15 mouse cellular contexts compared by ENCODE assay signal in genomic region chr9:109041351-109041750, GRCm38 (mm10). TPM values are rescaled to one million over a fixed set of nuclear protein-coding genes. Genes with fewer than 3 reads are reported as not detected.
A peak's percentile ranks its signal among the peaks of the same experiment; 100 is the strongest.
DNase-seq lines count a peak whose midpoint lies in the region; ATAC-seq and TF ChIP-seq lines count a peak whose summit lies in the region.
"Had no signal": no experiment of that assay in that cellular context is flagged by ENCODE, and none has a peak within 500 bp of the region (broad histone marks: within the 10 kb centered on the region; RNA-seq: fewer than 3 reads in every experiment).

No protein-coding gene starts in this region.

- H3K4me2 ChIP-seq in embryonic facial prominence, embryonic 12.5 days (replicated peaks), result peak overlapping the region; percentile 1; the same call in 1 of the 2 replicates
- H3K4me2 ChIP-seq in kidney, embryonic 15.5 days, result no peak overlapping the region
- H3K4me2 ChIP-seq in stomach, postnatal 0 days (replicated peaks; ENCODE audit: low read depth), result peak overlapping the region; percentile 73; the same call in 1 of the 2 replicates
- H3K4me2 ChIP-seq: neural tube, embryonic 13.5 days had no signal

- TF ChIP-seq EP300 in stomach, postnatal 0 days (optimal IDR thresholded peaks at IDR 0.05), result no peak

- ATAC-seq in embryonic facial prominence, embryonic 12.5 days (ENCODE audit: insufficient number of reproducible peaks, insufficient read depth, low FRiP score, low TSS enrichment), result no peak
- no peak for ATAC-seq in kidney, embryonic 15.5 days (replicated peaks; ENCODE audit: low FRiP score)
- no peak for ATAC-seq in megakaryocyte, adult 5-6 weeks (ENCODE audit: poor library complexity, severe bottlenecking)
- no peak for ATAC-seq in stomach, postnatal 0 days (ENCODE audit: low FRiP score, low TSS enrichment)
- ATAC-seq: forebrain, embryonic 16.5 days had no signal

- no peak overlapping the region for H3K27ac ChIP-seq in embryonic facial prominence, embryonic 12.5 days
- no peak overlapping the region for H3K27ac ChIP-seq in embryonic facial prominence, embryonic 10.5 days (replicated peaks)
- H3K27ac ChIP-seq in kidney, adult 2 months (ENCODE audit: insufficient read depth, low read depth, low read length), result 0 out of 2 replicates have a peak overlapping the region, but pooled peaks have one; percentile 85
- H3K27ac ChIP-seq in kidney, embryonic 15.5 days, result no peak overlapping the region
- H3K27ac ChIP-seq in stomach, postnatal 0 days (replicated peaks), result peak overlapping the region; percentile 69; the same call in 1 of the 2 replicates
- H3K27ac ChIP-seq: liver, embryonic 14.5 days; neural tube, embryonic 13.5 days had no signal

- no peak overlapping the region for H3K4me3 ChIP-seq in embryonic facial prominence, embryonic 12.5 days
- no peak overlapping the region for H3K4me3 ChIP-seq in embryonic facial prominence, embryonic 10.5 days
- H3K4me3 ChIP-seq in kidney, adult 2 months (ENCODE audit: insufficient read depth, low read depth, low read length), result no peak overlapping the region
- H3K4me3 ChIP-seq in kidney, embryonic 15.5 days (replicated peaks), result no peak overlapping the region
- peak overlapping the region; percentile 47 for H3K4me3 ChIP-seq in megakaryocyte, embryonic 14.5 days (replicated peaks)
- no peak overlapping the region for H3K4me3 ChIP-seq in stomach, postnatal 0 days (ENCODE audit: low read depth, low read length)
- H3K4me3 ChIP-seq: neural tube, embryonic 13.5 days had no signal

- 77% methylated on average over 7 of the region's 7 CpGs for WGBS in embryonic facial prominence, embryonic 12.5 days
- WGBS in embryonic facial prominence, embryonic 10.5 days, result 84% methylated on average over 7 of the region's 7 CpGs
- 51% methylated on average over 7 of the region's 7 CpGs for WGBS in kidney, adult 2 months
- 75% methylated on average over 7 of the region's 7 CpGs for WGBS in kidney, embryonic 15.5 days
- WGBS in stomach, postnatal 0 days, result 53% methylated on average over 7 of the region's 7 CpGs

- H3K4me1 ChIP-seq in embryonic facial prominence, embryonic 12.5 days, result peaks cover 24% of the 10 kb centered on the region
- H3K4me1 ChIP-seq in embryonic facial prominence, embryonic 10.5 days, result peaks cover 38% of the 10 kb centered on the region
- peaks cover 15% of the 10 kb centered on the region for H3K4me1 ChIP-seq in kidney, adult 2 months (ENCODE audit: control insufficient read depth, insufficient read depth, low read length)
- H3K4me1 ChIP-seq in kidney, embryonic 15.5 days, result peaks cover 34% of the 10 kb centered on the region
- H3K4me1 ChIP-seq in megakaryocyte, embryonic 14.5 days, result peaks cover 42% of the 10 kb centered on the region
- H3K4me1 ChIP-seq in stomach, postnatal 0 days (replicated peaks; ENCODE audit: control insufficient read depth, insufficient read depth), result no peaks in the 10 kb centered on the region

- no peak for TF ChIP-seq POLR2A in kidney, adult 2 months (IDR thresholded peaks at IDR 0.05; ENCODE audit: low read depth, low read length)

- no peak for DNase-seq in embryonic facial prominence, embryonic 10.5 days (ENCODE audit: low spot score)
- DNase-seq in kidney, adult 2 months, result no peak
- DNase-seq in stomach, postnatal 0 days (ENCODE audit: low spot score), result no peak
- DNase-seq in right cerebral cortex, postnatal 36 days (ENCODE audit: low spot score in 2 of 2), result no peak
- DNase-seq: adrenal gland, postnatal 25 days; embryo, embryonic 11 days; layer of hippocampus, postnatal 36 days; left cerebral cortex, postnatal 4 days had no signal

- H3K36me3 ChIP-seq in embryonic facial prominence, embryonic 12.5 days, result no peaks in the 10 kb centered on the region
- peaks cover under 1% of the 10 kb centered on the region; the same call in 1 of the 2 replicates for H3K36me3 ChIP-seq in embryonic facial prominence, embryonic 10.5 days (replicated peaks)
- H3K36me3 ChIP-seq in kidney, adult 2 months (ENCODE audit: control insufficient read depth, insufficient read depth, low read length), result no peaks in the 10 kb centered on the region
- H3K36me3 ChIP-seq in kidney, embryonic 15.5 days, result 0 out of 2 replicates have a peak, but pooled peaks cover 4% of the 10 kb centered on the region
- H3K36me3 ChIP-seq in megakaryocyte, embryonic 14.5 days (replicated peaks; ENCODE audit: low read length), result peaks cover 17% of the 10 kb centered on the region
- H3K36me3 ChIP-seq in stomach, postnatal 0 days (ENCODE audit: control insufficient read depth, insufficient read depth, low read length), result no peaks in the 10 kb centered on the region
- H3K36me3 ChIP-seq: neural tube, embryonic 13.5 days had no signal

- no peak overlapping the region for H3K9ac ChIP-seq in embryonic facial prominence, embryonic 12.5 days
- no peak overlapping the region for H3K9ac ChIP-seq in kidney, embryonic 15.5 days
- H3K9ac ChIP-seq in stomach, postnatal 0 days (ENCODE audit: low read length), result peak overlapping the region; percentile 31; the same call in 1 of the 2 replicates
- H3K9ac ChIP-seq: liver, embryonic 14.5 days; neural tube, embryonic 13.5 days had no signal

- no peaks in the 10 kb centered on the region for H3K27me3 ChIP-seq in embryonic facial prominence, embryonic 12.5 days
- peaks cover 6% of the 10 kb centered on the region; the same call in 1 of the 2 replicates for H3K27me3 ChIP-seq in embryonic facial prominence, embryonic 10.5 days (replicated peaks; ENCODE audit: low read depth, poor library complexity, severe bottlenecking)
- H3K27me3 ChIP-seq in kidney, adult 2 months (replicated peaks; ENCODE audit: control insufficient read depth, insufficient read depth, low read length), result no peaks in the 10 kb centered on the region
- no peaks in the 10 kb centered on the region for H3K27me3 ChIP-seq in kidney, embryonic 15.5 days
- peaks cover 3% of the 10 kb centered on the region for H3K27me3 ChIP-seq in megakaryocyte, embryonic 14.5 days (replicated peaks)
- no peaks in the 10 kb centered on the region for H3K27me3 ChIP-seq in stomach, postnatal 0 days (ENCODE audit: control insufficient read depth, insufficient read depth, low read length)

- TF ChIP-seq CTCF in kidney, adult 2 months (conservative IDR thresholded peaks at IDR 0.05; ENCODE audit: insufficient read depth, insufficient read length, low read depth, low read length), result no peak
- no peak for TF ChIP-seq CTCF in stomach, postnatal 0 days (IDR thresholded peaks at IDR 0.05; ENCODE audit: low read depth)

- H3K9me3 ChIP-seq in embryonic facial prominence, embryonic 12.5 days, result no peaks in the 10 kb centered on the region
- no peaks in the 10 kb centered on the region for H3K9me3 ChIP-seq in embryonic facial prominence, embryonic 10.5 days
- no peaks in the 10 kb centered on the region for H3K9me3 ChIP-seq in kidney, embryonic 15.5 days (replicated peaks)
- no peaks in the 10 kb centered on the region for H3K9me3 ChIP-seq in megakaryocyte, embryonic 14.5 days
- no peaks in the 10 kb centered on the region for H3K9me3 ChIP-seq in stomach, postnatal 0 days (ENCODE audit: control insufficient read depth, low read length)
- H3K9me3 ChIP-seq: neural tube, embryonic 13.5 days had no signal

RNA-seq across cellular contexts. Expression of gene Shisa5, which starts 3.0 kb away (rescaled TPM):
- polyA plus RNA-seq in embryonic facial prominence, embryonic 12.5 days (2016; fragmentation: Nextera tagmentation; extraction: Ambion mirVana), result 58.6 and 60.4 TPM in 2 replicates
- 38.4 and 42.0 TPM in 2 replicates for polyA plus RNA-seq in embryonic facial prominence, embryonic 10.5 days (2016; fragmentation: Nextera tagmentation; extraction: Ambion mirVana)
- polyA plus RNA-seq in kidney, adult 2 months (2012; rRNA removed), result 467 and 688 TPM in 2 replicates
- 81.7 and 95.6 TPM in 2 replicates for polyA plus RNA-seq in kidney, embryonic 15.5 days (2015; fragmentation: Nextera tagmentation; extraction: Ambion mirVana)
- polyA plus RNA-seq in megakaryocyte, embryonic 14.5 days (2012; ENCODE audit: insufficient read depth, low replicate concordance), result 375 and 575 TPM in 2 replicates
- 119 and 176 TPM in 2 replicates for total RNA-seq in megakaryocyte, adult 5-6 weeks (2015)
- 453 and 632 TPM in 2 replicates for total RNA-seq in megakaryocyte, adult 5-6 weeks (2017)
- polyA plus RNA-seq in stomach, postnatal 0 days (2015; fragmentation: Nextera tagmentation; extraction: Ambion mirVana), result 168 and 181 TPM in 2 replicates

RNA-seq across cellular contexts. Expression of gene Trex1, which starts 18.2 kb away (rescaled TPM):
- 10.3 and 13.1 TPM in 2 replicates for polyA plus RNA-seq in embryonic facial prominence, embryonic 12.5 days (2016; fragmentation: Nextera tagmentation; extraction: Ambion mirVana)
- 8.4 and 10.3 TPM in 2 replicates for polyA plus RNA-seq in embryonic facial prominence, embryonic 10.5 days (2016; fragmentation: Nextera tagmentation; extraction: Ambion mirVana)
- 45.2 and 46.7 TPM in 2 replicates for polyA plus RNA-seq in kidney, adult 2 months (2012; rRNA removed)
- 11.1 and 13.8 TPM in 2 replicates for polyA plus RNA-seq in kidney, embryonic 15.5 days (2015; fragmentation: Nextera tagmentation; extraction: Ambion mirVana)
- 25.2 and 49.1 TPM in 2 replicates for polyA plus RNA-seq in megakaryocyte, embryonic 14.5 days (2012; ENCODE audit: insufficient read depth, low replicate concordance)
- 119 and 124 TPM in 2 replicates for total RNA-seq in megakaryocyte, adult 5-6 weeks (2015)
- total RNA-seq in megakaryocyte, adult 5-6 weeks (2017), result 68.7 and 87.5 TPM in 2 replicates
- polyA plus RNA-seq in stomach, postnatal 0 days (2015; fragmentation: Nextera tagmentation; extraction: Ambion mirVana), result 13.3 and 15.8 TPM in 2 replicates

RNA-seq across cellular contexts. Expression of gene Atrip, which starts 32.6 kb away (rescaled TPM):
- polyA plus RNA-seq in embryonic facial prominence, embryonic 12.5 days (2016; fragmentation: Nextera tagmentation; extraction: Ambion mirVana), result 31.5 and 34.9 TPM in 2 replicates
- polyA plus RNA-seq in embryonic facial prominence, embryonic 10.5 days (2016; fragmentation: Nextera tagmentation; extraction: Ambion mirVana), result 35.9 and 36.7 TPM in 2 replicates
- 20.2 and 20.9 TPM in 2 replicates for polyA plus RNA-seq in kidney, adult 2 months (2012; rRNA removed)
- 26.3 and 27.0 TPM in 2 replicates for polyA plus RNA-seq in kidney, embryonic 15.5 days (2015; fragmentation: Nextera tagmentation; extraction: Ambion mirVana)
- 2.2 and 2.8 TPM in 2 replicates for polyA plus RNA-seq in megakaryocyte, embryonic 14.5 days (2012; ENCODE audit: insufficient read depth, low replicate concordance)
- total RNA-seq in megakaryocyte, adult 5-6 weeks (2015), result 7.2 and 9.5 TPM in 2 replicates
- total RNA-seq in megakaryocyte, adult 5-6 weeks (2017), result 9.7 and 10.2 TPM in 2 replicates
- 10.8 and 11.3 TPM in 2 replicates for polyA plus RNA-seq in stomach, postnatal 0 days (2015; fragmentation: Nextera tagmentation; extraction: Ambion mirVana)

RNA-seq across cellular contexts. Expression of gene Ccdc51, which starts 40.9 kb away (rescaled TPM):
- 13.9 and 15.0 TPM in 2 replicates for polyA plus RNA-seq in embryonic facial prominence, embryonic 12.5 days (2016; fragmentation: Nextera tagmentation; extraction: Ambion mirVana)
- 11.8 and 13.3 TPM in 2 replicates for polyA plus RNA-seq in embryonic facial prominence, embryonic 10.5 days (2016; fragmentation: Nextera tagmentation; extraction: Ambion mirVana)
- 11.4 and 11.7 TPM in 2 replicates for polyA plus RNA-seq in kidney, adult 2 months (2012; rRNA removed)
- 12.9 and 13.6 TPM in 2 replicates for polyA plus RNA-seq in kidney, embryonic 15.5 days (2015; fragmentation: Nextera tagmentation; extraction: Ambion mirVana)
- 3.8 TPM in 1 of 2 replicates, not detected in the other for polyA plus RNA-seq in megakaryocyte, embryonic 14.5 days (2012; ENCODE audit: insufficient read depth, low replicate concordance)
- total RNA-seq in megakaryocyte, adult 5-6 weeks (2015), result 4.7 and 6.0 TPM in 2 replicates
- total RNA-seq in megakaryocyte, adult 5-6 weeks (2017), result 6.7 and 11.0 TPM in 2 replicates
- polyA plus RNA-seq in stomach, postnatal 0 days (2015; fragmentation: Nextera tagmentation; extraction: Ambion mirVana), result 8.9 and 9.9 TPM in 2 replicates

RNA-seq across cellular contexts. Expression of gene Tma7, which starts 41.0 kb away (rescaled TPM):
- 757 TPM in 2 replicates for polyA plus RNA-seq in embryonic facial prominence, embryonic 12.5 days (2016; fragmentation: Nextera tagmentation; extraction: Ambion mirVana)
- 784 and 812 TPM in 2 replicates for polyA plus RNA-seq in embryonic facial prominence, embryonic 10.5 days (2016; fragmentation: Nextera tagmentation; extraction: Ambion mirVana)
- 42.4 and 80.7 TPM in 2 replicates for polyA plus RNA-seq in kidney, adult 2 months (2012; rRNA removed)
- 616 and 693 TPM in 2 replicates for polyA plus RNA-seq in kidney, embryonic 15.5 days (2015; fragmentation: Nextera tagmentation; extraction: Ambion mirVana)
- polyA plus RNA-seq in megakaryocyte, embryonic 14.5 days (2012; ENCODE audit: insufficient read depth, low replicate concordance), result 28.0 and 687 TPM in 2 replicates
- total RNA-seq in megakaryocyte, adult 5-6 weeks (2015), result 367 and 406 TPM in 2 replicates
- total RNA-seq in megakaryocyte, adult 5-6 weeks (2017), result 109 and 136 TPM in 2 replicates
- polyA plus RNA-seq in stomach, postnatal 0 days (2015; fragmentation: Nextera tagmentation; extraction: Ambion mirVana), result 416 and 424 TPM in 2 replicates

Comparison
In these comparisons a context has a peak if more than half of its experiments do, and no peak if none do; other contexts are left out.
1. H3K27ac ChIP-seq: peak in kidney, adult 2 months (single experiment) and stomach, postnatal 0 days (single experiment); none in embryonic facial prominence, embryonic 12.5 days (single experiment), embryonic facial prominence, embryonic 10.5 days (single experiment) and kidney, embryonic 15.5 days (single experiment).